Mouse (Mus musculus): ENCODE results near the gene Gm42742. TPM values are rescaled to one million over a fixed set of nuclear protein-coding genes. Genes with fewer than 3 reads are reported as not detected.

Gene Gm42742
- 362 and 365 TPM in 2 replicates for polyA plus RNA-seq (2012; rRNA removed)

GRCm38 (mm10) chr7:127020901-127021562, at the start of gene Gm42742, which contains the start of gene Prrt2:
Gene Gm42742 (minus strand): TSS chr7:127021097.
Gene Prrt2 (minus strand): TSS chr7:127021211.
- WGBS, result under 1% methylated on average over 37 of the region's 37 CpGs
- DNase-seq, result peak; percentile 78 to 81

GRCm38 (mm10) chr7:127066317-127066716, 45.4 kb upstream of the Gm42742 start:
- H3K27me3 ChIP-seq (ENCODE audit: control insufficient read depth, insufficient read depth, low read length), result no peaks in the 10 kb centered on the region
- no peaks in the 10 kb centered on the region for H3K4me1 ChIP-seq (ENCODE audit: control insufficient read depth, insufficient read depth, low read length)
- DNase-seq, result no peak
- TF ChIP-seq POLR2A (IDR thresholded peaks at IDR 0.05; ENCODE audit: borderline replicate concordance, insufficient read depth, low read length) (no peak), CTCF (IDR thresholded peaks at IDR 0.05; ENCODE audit: borderline replicate concordance, insufficient read depth, low read depth, low read length) (no peak)
- WGBS, result 69% methylated on average over 4 of the region's 4 CpGs
- no peak overlapping the region for H3K4me3 ChIP-seq (replicated peaks; ENCODE audit: insufficient read depth, low read depth, low read length)
- H3K27ac ChIP-seq (ENCODE audit: insufficient read depth, low read length), result no peak overlapping the region

More at GRCm38 (mm10) chr7:127020901-127021562, at the start of gene Gm42742, which contains the start of gene Prrt2:
- H3K27ac ChIP-seq (ENCODE audit: insufficient read depth, low read length), result peak within 1 kb of the TSS; percentile 91
- no peak for TF ChIP-seq CTCF (IDR thresholded peaks at IDR 0.05; ENCODE audit: borderline replicate concordance, insufficient read depth, low read depth, low read length)
- peak; percentile 39; the same call in 1 of the 2 replicates for TF ChIP-seq POLR2A (IDR thresholded peaks at IDR 0.05; ENCODE audit: borderline replicate concordance, insufficient read depth, low read length)
- peak within 1 kb of the TSS; percentile 80 for H3K4me3 ChIP-seq (replicated peaks; ENCODE audit: insufficient read depth, low read depth, low read length)
- H3K27me3 ChIP-seq (ENCODE audit: control insufficient read depth, insufficient read depth, low read length), result no peaks in the 10 kb centered on the region
- peaks cover 22% of the 10 kb centered on the region; the same call in 1 of the 2 replicates for H3K4me1 ChIP-seq (ENCODE audit: control insufficient read depth, insufficient read depth, low read length)

- Histone ChIP-seq H3K27me3 (ENCODE audit: control insufficient read depth, insufficient read depth, low read length) (no peaks in the 10 kb centered on the region), H3K4me3 (replicated peaks; ENCODE audit: insufficient read depth, low read depth, low read length) (no peak overlapping the region), H3K27ac (ENCODE audit: insufficient read depth, low read length) (no peak overlapping the region), H3K4me1 (ENCODE audit: control insufficient read depth, insufficient read depth, low read length) (no peaks in the 10 kb centered on the region)
- WGBS, result 85% methylated on average over 6 of the region's 6 CpGs
- TF ChIP-seq POLR2A (IDR thresholded peaks at IDR 0.05; ENCODE audit: borderline replicate concordance, insufficient read depth, low read length), result no peak
- no peak for DNase-seq
Measured at GRCm38 (mm10) chr7:127065538-127065937, 44.6 kb upstream of the Gm42742 start.

- Histone ChIP-seq H3K4me3 (replicated peaks; ENCODE audit: insufficient read depth, low read depth, low read length) (no peak overlapping the region), H3K27ac (ENCODE audit: insufficient read depth, low read length) (no peak overlapping the region), H3K4me1 (ENCODE audit: control insufficient read depth, insufficient read depth, low read length) (no peaks in the 10 kb centered on the region), H3K27me3 (ENCODE audit: control insufficient read depth, insufficient read depth, low read length) (no peaks in the 10 kb centered on the region)
- no peak for DNase-seq
- 64% methylated on average over 5 of the region's 5 CpGs for WGBS
- TF ChIP-seq POLR2A (IDR thresholded peaks at IDR 0.05; ENCODE audit: borderline replicate concordance, insufficient read depth, low read length) (no peak), CTCF (IDR thresholded peaks at IDR 0.05; ENCODE audit: borderline replicate concordance, insufficient read depth, low read depth, low read length) (no peak)
Measured at GRCm38 (mm10) chr7:127055026-127055585, 34.2 kb upstream of the Gm42742 start.

GRCm38 (mm10) chr7:127041851-127042672, 21.2 kb upstream of the Gm42742 start, which contains the start of gene Kif22:
Gene Kif22 (minus strand): TSS chr7:127042471.
- no peaks in the 10 kb centered on the region for H3K27me3 ChIP-seq (ENCODE audit: control insufficient read depth, insufficient read depth, low read length)
- H3K27ac ChIP-seq (ENCODE audit: insufficient read depth, low read length), result no peak within 1 kb of the TSS; the same call in 1 of the 2 replicates
- H3K4me3 ChIP-seq (replicated peaks; ENCODE audit: insufficient read depth, low read depth, low read length), result peak within 1 kb of the TSS; percentile 93
- no peaks in the 10 kb centered on the region for H3K4me1 ChIP-seq (ENCODE audit: control insufficient read depth, insufficient read depth, low read length)
- WGBS, result under 1% methylated on average over 53 of the region's 53 CpGs
- TF ChIP-seq CTCF (IDR thresholded peaks at IDR 0.05; ENCODE audit: borderline replicate concordance, insufficient read depth, low read depth, low read length) (no peak), POLR2A (IDR thresholded peaks at IDR 0.05; ENCODE audit: borderline replicate concordance, insufficient read depth, low read length) (peak; percentile 49; the same call in 1 of the 2 replicates)
- DNase-seq, result peak; percentile 88 to 93

- WGBS, result 88% methylated on average over 1 of the region's 1 CpGs
- H3K4me3 ChIP-seq (replicated peaks; ENCODE audit: insufficient read depth, low read depth, low read length), result no peak overlapping the region
- no peaks in the 10 kb centered on the region for H3K27me3 ChIP-seq (ENCODE audit: control insufficient read depth, insufficient read depth, low read length)
- peaks cover 3% of the 10 kb centered on the region; the same call in 1 of the 2 replicates for H3K4me1 ChIP-seq (ENCODE audit: control insufficient read depth, insufficient read depth, low read length)
- no peak for DNase-seq
- TF ChIP-seq CTCF (IDR thresholded peaks at IDR 0.05; ENCODE audit: borderline replicate concordance, insufficient read depth, low read depth, low read length) (no peak), POLR2A (IDR thresholded peaks at IDR 0.05; ENCODE audit: borderline replicate concordance, insufficient read depth, low read length) (no peak)
- H3K27ac ChIP-seq (ENCODE audit: insufficient read depth, low read length), result no peak overlapping the region
Measured at GRCm38 (mm10) chr7:127031244-127031643, 10.3 kb upstream of the Gm42742 start.

GRCm38 (mm10) chr7:127030172-127030571, 9.3 kb upstream of the Gm42742 start:
- 98% methylated on average over 1 of the region's 1 CpGs for WGBS
- Histone ChIP-seq H3K27ac (ENCODE audit: insufficient read depth, low read length) (no peak overlapping the region), H3K27me3 (ENCODE audit: control insufficient read depth, insufficient read depth, low read length) (no peaks in the 10 kb centered on the region), H3K4me1 (ENCODE audit: control insufficient read depth, insufficient read depth, low read length) (peaks cover 3% of the 10 kb centered on the region; the same call in 1 of the 2 replicates), H3K4me3 (replicated peaks; ENCODE audit: insufficient read depth, low read depth, low read length) (no peak overlapping the region)
- no peak for DNase-seq
- TF ChIP-seq POLR2A (IDR thresholded peaks at IDR 0.05; ENCODE audit: borderline replicate concordance, insufficient read depth, low read length), result no peak
- TF ChIP-seq CTCF (IDR thresholded peaks at IDR 0.05; ENCODE audit: borderline replicate concordance, insufficient read depth, low read depth, low read length), result no peak

All from cerebellum, adult 2 months (tissue).